Comparison of ENCODE assay signal across 23 mouse cellular contexts in genomic region chr17:88165811-88166210, GRCm38 (mm10).
"Had no signal": no experiment of that assay in that cellular context is flagged by ENCODE, and none has a peak within 500 bp of the region (broad histone marks: within the 10 kb centered on the region; RNA-seq: fewer than 3 reads in every experiment).

No protein-coding gene starts in this region.

- H3K27ac ChIP-seq: kidney, embryonic 15.5 days; layer of hippocampus, adult 2 months; limb, embryonic 10.5 days; limb, embryonic 13.5 days; liver, embryonic 12.5 days; liver, embryonic 15.5 days; macrophage; midbrain, embryonic 12.5 days; midbrain, embryonic 15.5 days; neural tube, embryonic 12.5 days; neural tube, embryonic 15.5 days; stomach, embryonic 15.5 days had no signal

- H3K4me3 ChIP-seq: kidney, embryonic 15.5 days; layer of hippocampus, adult 2 months; limb, embryonic 10.5 days; limb, embryonic 13.5 days; liver, embryonic 12.5 days; liver, embryonic 15.5 days; midbrain, embryonic 12.5 days; midbrain, embryonic 15.5 days; neural tube, embryonic 12.5 days; neural tube, embryonic 15.5 days; stomach, embryonic 15.5 days had no signal

- DNase-seq: kidney, adult 8-10 months; kidney, postnatal 10 days; kidney, postnatal 36 days; layer of hippocampus, adult 9-11 months; liver; lung, adult 2 months; right cerebral cortex, adult 18-20 months; right cerebral cortex, postnatal 14 days; right cerebral cortex, postnatal 4 days; spleen, adult 18-20 months; thymus, postnatal 25 days had no signal
